Mouse (Mus musculus) megakaryocyte, embryonic 14.5 days (primary cell): ENCODE measurements around the gene Madcam1.

Experiments used
- FLI1 ChIP-seq: IDR thresholded peaks from 2 replicates; pipeline ENCODE4 v1.6.1; 2012; ENCODE audit warnings: low read length, inconsistent platforms, mixed read lengths
- GATA1 ChIP-seq: IDR thresholded peaks from 3 replicates; pipeline ENCODE4 v1.6.1; 2012; ENCODE audit warnings: mixed read lengths, low read length, inconsistent platforms, borderline replicate concordance

- TF ChIP-seq GATA1 = no peak
- no peak for TF ChIP-seq FLI1
Observed at GRCm38 (mm10) chr10:79682916-79683582, 18.7 kb downstream of the Madcam1 start.
